Mouse (Mus musculus) heart, embryonic 15.5 days (tissue): ENCODE results near the gene Plxna4. TPM values are rescaled to one million over a fixed set of nuclear protein-coding genes. Genes with fewer than 3 reads are reported as not detected.

Source experiments
- ATAC-seq: fragments of 200-750 bp; cut with Nextera tagmentation; replicated peaks from 2 replicates; pipeline ENCODE4 v1.8.0; 2017; ENCODE audit warnings: low read depth, moderate TSS enrichment; ENCODE audit not compliant: insufficient number of reproducible peaks, insufficient read depth, low FRiP score
- H3K27ac ChIP-seq: fragments of 300-500 bp; sonication (generic); 2 replicates; pipeline ENCODE4 v1.5.1; 2015; ENCODE audit warnings: mild to moderate bottlenecking, inconsistent platforms
- H3K27me3 ChIP-seq: fragments of 300-500 bp; sonication (generic); 2 replicates; pipeline ENCODE4 v1.6.1; 2015; ENCODE audit warnings: inconsistent platforms
- H3K36me3 ChIP-seq: fragments of 300-500 bp; sonication (generic); 2 replicates; pipeline ENCODE4 v1.6.1; 2015; ENCODE audit warnings: mild to moderate bottlenecking, inconsistent platforms
- H3K4me1 ChIP-seq: fragments of 300-500 bp; sonication (generic); replicated peaks from 2 replicates; pipeline ENCODE4 v1.6.1; 2015; ENCODE audit warnings: inconsistent platforms
- H3K4me2 ChIP-seq: fragments of 300-500 bp; sonication (generic); 2 replicates; pipeline ENCODE4 v1.6.1; 2015; ENCODE audit warnings: inconsistent platforms, mild to moderate bottlenecking, moderate library complexity
- H3K4me3 ChIP-seq: fragments of 300-500 bp; sonication (generic); 2 replicates; pipeline ENCODE4 v1.5.1; 2015; ENCODE audit warnings: mild to moderate bottlenecking, inconsistent platforms
- H3K9ac ChIP-seq: fragments of 300-500 bp; sonication (generic); 2 replicates; pipeline ENCODE4 v1.6.1; 2015; ENCODE audit warnings: mild to moderate bottlenecking, inconsistent platforms
- H3K9me3 ChIP-seq: fragments of 300-500 bp; sonication (generic); replicated peaks from 2 replicates; pipeline ENCODE4 v1.6.1; 2016; ENCODE audit warnings: inconsistent platforms
- WGBS: fragments of 180-500 bp; shearing (Covaris S2); methylation state at CpG from one replicate; pipeline ENCODE4 v1.1.7; 2015; ENCODE audit warnings: mixed read lengths; 5-methylcytosine and 5-hydroxymethylcytosine counted together
- polyA plus RNA-seq: library from polyadenylated mRNA; unstranded; fragments of >200 nt; fragmentation: Nextera tagmentation; extraction: Ambion mirVana; gene quantifications from 2 replicates; pipeline ENCODE4 v1.2.1, GENCODE M21; 2015

Plxna4 gene
- polyA plus RNA-seq, 1 experiment from 2014 or later = 4.5 TPM

GRCm38 (mm10) chr6:32540155-32540554 lies 47.8 kb downstream of the Plxna4 start:
- no peak overlapping the region for H3K9ac ChIP-seq
- no peaks in the 10 kb centered on the region for H3K27me3 ChIP-seq
- no peaks in the 10 kb centered on the region for H3K9me3 ChIP-seq
- H3K27ac ChIP-seq = no peak overlapping the region
- 87% methylated on average over 4 of the region's 4 CpGs for WGBS
- H3K4me2 ChIP-seq = no peak overlapping the region
- no peak for ATAC-seq
- no peaks in the 10 kb centered on the region for H3K36me3 ChIP-seq
- no peak overlapping the region for H3K4me3 ChIP-seq
- H3K4me1 ChIP-seq = peaks cover 20% of the 10 kb centered on the region

- no peaks in the 10 kb centered on the region for H3K27me3 ChIP-seq
- H3K9ac ChIP-seq = no peak overlapping the region
- H3K27ac ChIP-seq = no peak overlapping the region
- H3K36me3 ChIP-seq = no peaks in the 10 kb centered on the region
- H3K9me3 ChIP-seq = no peaks in the 10 kb centered on the region
- H3K4me2 ChIP-seq = no peak overlapping the region
- H3K4me1 ChIP-seq = peaks cover 22% of the 10 kb centered on the region
- 51% methylated on average over 3 of the region's 3 CpGs for WGBS
- H3K4me3 ChIP-seq = no peak overlapping the region
- no peak for ATAC-seq
These were observed 53.8 kb downstream of the Plxna4 start for GRCm38 (mm10) chr6:32533962-32534740.

- Histone ChIP-seq H3K36me3 (no peaks in the 10 kb centered on the region), H3K27me3 (no peaks in the 10 kb centered on the region), H3K4me1 (peaks cover 19% of the 10 kb centered on the region; the same call in 1 of the 2 replicates), H3K4me3 (no peak overlapping the region), H3K9me3 (no peaks in the 10 kb centered on the region), H3K4me2 (no peak overlapping the region), H3K9ac (no peak overlapping the region), H3K27ac (no peak overlapping the region)
- no peak for ATAC-seq
- WGBS = 53% methylated on average over 8 of the region's 8 CpGs
These were observed 59.9 kb downstream of the Plxna4 start for GRCm38 (mm10) chr6:32528081-32528570.

GRCm38 (mm10) chr6:32527518-32527917 lies 60.5 kb downstream of the Plxna4 start:
- H3K4me2 ChIP-seq = no peak overlapping the region
- H3K27me3 ChIP-seq = no peaks in the 10 kb centered on the region
- no peak overlapping the region for H3K4me3 ChIP-seq
- no peaks in the 10 kb centered on the region for H3K9me3 ChIP-seq
- H3K27ac ChIP-seq = no peak overlapping the region
- peaks cover 19% of the 10 kb centered on the region; the same call in 1 of the 2 replicates for H3K4me1 ChIP-seq
- H3K36me3 ChIP-seq = no peaks in the 10 kb centered on the region
- WGBS = 75% methylated on average over 7 of the region's 7 CpGs
- no peak overlapping the region for H3K9ac ChIP-seq
- no peak for ATAC-seq

- Histone ChIP-seq H3K4me2 (no peak overlapping the region), H3K4me3 (no peak overlapping the region), H3K27ac (no peak overlapping the region), H3K4me1 (peaks cover 19% of the 10 kb centered on the region; the same call in 1 of the 2 replicates), H3K27me3 (no peaks in the 10 kb centered on the region), H3K9me3 (no peaks in the 10 kb centered on the region), H3K9ac (no peak overlapping the region), H3K36me3 (no peaks in the 10 kb centered on the region)
- WGBS = 54% methylated on average over 5 of the region's 5 CpGs
- no peak for ATAC-seq
These were observed 61.2 kb downstream of the Plxna4 start for GRCm38 (mm10) chr6:32526762-32527161.

GRCm38 (mm10) chr6:32520097-32520496 lies 67.9 kb downstream of the Plxna4 start:
- 48% methylated on average over 4 of the region's 4 CpGs for WGBS
- Histone ChIP-seq H3K4me1 (peaks cover 13% of the 10 kb centered on the region), H3K27ac (no peak overlapping the region), H3K4me3 (no peak overlapping the region), H3K36me3 (peaks cover 8% of the 10 kb centered on the region; the same call in 1 of the 2 replicates), H3K9me3 (no peaks in the 10 kb centered on the region), H3K9ac (no peak overlapping the region), H3K27me3 (no peaks in the 10 kb centered on the region), H3K4me2 (no peak overlapping the region)
- ATAC-seq = peak; percentile 83; the same call in 1 of the 2 replicates

- ATAC-seq = no peak
- H3K4me1 ChIP-seq = peaks cover 24% of the 10 kb centered on the region
- no peak overlapping the region for H3K4me2 ChIP-seq
- H3K9ac ChIP-seq = no peak overlapping the region
- no peaks in the 10 kb centered on the region for H3K9me3 ChIP-seq
- H3K36me3 ChIP-seq = peaks cover 8% of the 10 kb centered on the region; the same call in 1 of the 2 replicates
- H3K27ac ChIP-seq = no peak overlapping the region
- no peaks in the 10 kb centered on the region for H3K27me3 ChIP-seq
- 88% methylated on average over 3 of the region's 3 CpGs for WGBS
- no peak overlapping the region for H3K4me3 ChIP-seq
These were observed 69.4 kb downstream of the Plxna4 start for GRCm38 (mm10) chr6:32518617-32519016.

- Histone ChIP-seq H3K27ac (no peak overlapping the region), H3K4me3 (no peak overlapping the region), H3K4me1 (peaks cover 37% of the 10 kb centered on the region), H3K9me3 (no peaks in the 10 kb centered on the region), H3K4me2 (no peak overlapping the region), H3K9ac (no peak overlapping the region), H3K27me3 (no peaks in the 10 kb centered on the region), H3K36me3 (peaks cover 8% of the 10 kb centered on the region; the same call in 1 of the 2 replicates)
- 37% methylated on average over 6 of the region's 6 CpGs for WGBS
- no peak for ATAC-seq
These were observed 73.9 kb downstream of the Plxna4 start for GRCm38 (mm10) chr6:32514096-32514495.

- H3K27me3 ChIP-seq = no peaks in the 10 kb centered on the region
- no peak overlapping the region for H3K4me3 ChIP-seq
- no peaks in the 10 kb centered on the region for H3K9me3 ChIP-seq
- H3K9ac ChIP-seq = no peak overlapping the region
- peaks cover 37% of the 10 kb centered on the region for H3K4me1 ChIP-seq
- no peak overlapping the region for H3K4me2 ChIP-seq
- no peak; the same call in 1 of the 2 replicates for ATAC-seq
- H3K36me3 ChIP-seq = peaks cover 7% of the 10 kb centered on the region; the same call in 1 of the 2 replicates
- H3K27ac ChIP-seq = peak overlapping the region; percentile 77; the same call in 1 of the 2 replicates
- WGBS = 45% methylated on average over 1 of the region's 1 CpGs
These were observed 76.0 kb downstream of the Plxna4 start for GRCm38 (mm10) chr6:32512010-32512409.

- no peaks in the 10 kb centered on the region for H3K36me3 ChIP-seq
These were observed 77.1 kb downstream of the Plxna4 start for GRCm38 (mm10) chr6:32510924-32511323.

GRCm38 (mm10) chr6:32510491-32510890 lies 77.5 kb downstream of the Plxna4 start:
- Histone ChIP-seq H3K27ac (0 out of 2 replicates have a peak overlapping the region, but pooled peaks have one; percentile 2), H3K4me2 (no peak overlapping the region), H3K27me3 (no peaks in the 10 kb centered on the region), H3K9me3 (no peaks in the 10 kb centered on the region), H3K4me1 (peaks cover 37% of the 10 kb centered on the region), H3K9ac (no peak overlapping the region), H3K4me3 (no peak overlapping the region), H3K36me3 (no peaks in the 10 kb centered on the region)
- ATAC-seq = no peak
- 78% methylated on average over 1 of the region's 1 CpGs for WGBS

More at GRCm38 (mm10) chr6:32510924-32511323, 77.1 kb downstream of the Plxna4 start:
- H3K4me3 ChIP-seq = no peak overlapping the region
- 57% methylated on average over 7 of the region's 7 CpGs for WGBS
- H3K27me3 ChIP-seq = no peaks in the 10 kb centered on the region
- peaks cover 37% of the 10 kb centered on the region for H3K4me1 ChIP-seq
- no peak overlapping the region for H3K9ac ChIP-seq
- no peaks in the 10 kb centered on the region for H3K9me3 ChIP-seq
- H3K4me2 ChIP-seq = no peak overlapping the region
- ATAC-seq = peak; percentile 77
- peak overlapping the region; percentile 77 for H3K27ac ChIP-seq
